Mouse (Mus musculus): ENCODE results near the gene Brinp3.

- TF ChIP-seq CTCF (IDR thresholded peaks at IDR 0.05; ENCODE audit: low read depth) (no peak), EP300 (IDR thresholded peaks at IDR 0.05; ENCODE audit: low read depth) (no peak)
Measured at GRCm38 (mm10) chr1:146515377-146515776, 20.8 kb downstream of the Brinp3 start.

All from liver, embryonic 14.5 days (tissue).